Mouse (Mus musculus): ENCODE results near the gene Aox1. TPM values are rescaled to one million over a fixed set of nuclear protein-coding genes. Genes with fewer than 3 reads are reported as not detected.

Aox1 gene
- polyA plus RNA-seq, 1 experiment from 2014 or later = 0.15 TPM

- DNase-seq (ENCODE audit: low spot score) = no peak
- H3K4me3 ChIP-seq (ENCODE audit: low read depth, low read length) = no peak overlapping the region
- WGBS = 75% methylated on average over 4 of the region's 4 CpGs
- no peaks in the 10 kb centered on the region for H3K36me3 ChIP-seq (ENCODE audit: control insufficient read depth, insufficient read depth, low read length)
- H3K27ac ChIP-seq (replicated peaks) = no peak overlapping the region
- ATAC-seq (ENCODE audit: low FRiP score, low TSS enrichment) = no peak
- no peak overlapping the region for H3K4me2 ChIP-seq (replicated peaks; ENCODE audit: low read depth)
- H3K9me3 ChIP-seq (ENCODE audit: control insufficient read depth, low read length) = no peaks in the 10 kb centered on the region
- H3K9ac ChIP-seq (ENCODE audit: low read length) = no peak overlapping the region
- H3K4me1 ChIP-seq (replicated peaks; ENCODE audit: control insufficient read depth, insufficient read depth) = no peaks in the 10 kb centered on the region
- H3K27me3 ChIP-seq (ENCODE audit: control insufficient read depth, insufficient read depth, low read length) = no peaks in the 10 kb centered on the region
- no peak for TF ChIP-seq EP300 (optimal IDR thresholded peaks at IDR 0.05)
- TF ChIP-seq CTCF (IDR thresholded peaks at IDR 0.05; ENCODE audit: low read depth) = no peak
These were observed 60.5 kb downstream of the Aox1 start for GRCm38 (mm10) chr1:58090191-58090590.

- no peaks in the 10 kb centered on the region for H3K27me3 ChIP-seq (ENCODE audit: control insufficient read depth, insufficient read depth, low read length)
- ATAC-seq (ENCODE audit: low FRiP score, low TSS enrichment) = no peak
These were observed 61.5 kb downstream of the Aox1 start for GRCm38 (mm10) chr1:58091213-58091612.

GRCm38 (mm10) chr1:58091992-58092560 is 62.3 kb downstream of the Aox1 start:
- H3K4me2 ChIP-seq (replicated peaks; ENCODE audit: low read depth) = no peak overlapping the region

More at GRCm38 (mm10) chr1:58091213-58091612, 61.5 kb downstream of the Aox1 start:
- Histone ChIP-seq H3K27ac (replicated peaks) (no peak overlapping the region), H3K36me3 (ENCODE audit: control insufficient read depth, insufficient read depth, low read length) (no peaks in the 10 kb centered on the region), H3K9ac (ENCODE audit: low read length) (no peak overlapping the region), H3K9me3 (ENCODE audit: control insufficient read depth, low read length) (no peaks in the 10 kb centered on the region), H3K4me2 (replicated peaks; ENCODE audit: low read depth) (no peak overlapping the region), H3K4me3 (ENCODE audit: low read depth, low read length) (no peak overlapping the region), H3K4me1 (replicated peaks; ENCODE audit: control insufficient read depth, insufficient read depth) (no peaks in the 10 kb centered on the region)
- TF ChIP-seq CTCF (IDR thresholded peaks at IDR 0.05; ENCODE audit: low read depth) (no peak), EP300 (optimal IDR thresholded peaks at IDR 0.05) (no peak)
- WGBS = 71% methylated on average over 3 of the region's 3 CpGs
- DNase-seq (ENCODE audit: low spot score) = no peak

GRCm38 (mm10) chr1:58097338-58097737 is 67.6 kb downstream of the Aox1 start:
- Histone ChIP-seq H3K4me3 (ENCODE audit: low read depth, low read length) (no peak overlapping the region), H3K9ac (ENCODE audit: low read length) (no peak overlapping the region), H3K4me1 (replicated peaks; ENCODE audit: control insufficient read depth, insufficient read depth) (no peaks in the 10 kb centered on the region), H3K4me2 (replicated peaks; ENCODE audit: low read depth) (no peak overlapping the region), H3K27ac (replicated peaks) (no peak overlapping the region), H3K9me3 (ENCODE audit: control insufficient read depth, low read length) (no peaks in the 10 kb centered on the region), H3K27me3 (ENCODE audit: control insufficient read depth, insufficient read depth, low read length) (no peaks in the 10 kb centered on the region), H3K36me3 (ENCODE audit: control insufficient read depth, insufficient read depth, low read length) (no peaks in the 10 kb centered on the region)
- 82% methylated on average over 6 of the region's 6 CpGs for WGBS
- TF ChIP-seq CTCF (IDR thresholded peaks at IDR 0.05; ENCODE audit: low read depth) (no peak), EP300 (optimal IDR thresholded peaks at IDR 0.05) (no peak)
- DNase-seq (ENCODE audit: low spot score) (no peak), ATAC-seq (ENCODE audit: low FRiP score, low TSS enrichment) (no peak)

More at GRCm38 (mm10) chr1:58091992-58092560, 62.3 kb downstream of the Aox1 start:
- Histone ChIP-seq H3K9ac (ENCODE audit: low read length) (no peak overlapping the region), H3K36me3 (ENCODE audit: control insufficient read depth, insufficient read depth, low read length) (no peaks in the 10 kb centered on the region), H3K27me3 (ENCODE audit: control insufficient read depth, insufficient read depth, low read length) (no peaks in the 10 kb centered on the region), H3K4me1 (replicated peaks; ENCODE audit: control insufficient read depth, insufficient read depth) (no peaks in the 10 kb centered on the region), H3K27ac (replicated peaks) (no peak overlapping the region), H3K9me3 (ENCODE audit: control insufficient read depth, low read length) (no peaks in the 10 kb centered on the region), H3K4me3 (ENCODE audit: low read depth, low read length) (no peak overlapping the region)
- ATAC-seq (ENCODE audit: low FRiP score, low TSS enrichment) (no peak), DNase-seq (ENCODE audit: low spot score) (no peak)
- TF ChIP-seq CTCF (IDR thresholded peaks at IDR 0.05; ENCODE audit: low read depth) = no peak
- TF ChIP-seq EP300 (optimal IDR thresholded peaks at IDR 0.05) = no peak
- 70% methylated on average over 2 of the region's 2 CpGs for WGBS

GRCm38 (mm10) chr1:58099119-58099518 is 69.4 kb downstream of the Aox1 start:
- no peaks in the 10 kb centered on the region for H3K27me3 ChIP-seq (ENCODE audit: control insufficient read depth, insufficient read depth, low read length)
- no peak overlapping the region for H3K27ac ChIP-seq (replicated peaks)
- DNase-seq (ENCODE audit: low spot score) = no peak
- no peak overlapping the region for H3K4me2 ChIP-seq (replicated peaks; ENCODE audit: low read depth)
- TF ChIP-seq CTCF (IDR thresholded peaks at IDR 0.05; ENCODE audit: low read depth) = no peak
- no peak for TF ChIP-seq EP300 (optimal IDR thresholded peaks at IDR 0.05)
- no peaks in the 10 kb centered on the region for H3K4me1 ChIP-seq (replicated peaks; ENCODE audit: control insufficient read depth, insufficient read depth)
- H3K36me3 ChIP-seq (ENCODE audit: control insufficient read depth, insufficient read depth, low read length) = no peaks in the 10 kb centered on the region
- no peak for ATAC-seq (ENCODE audit: low FRiP score, low TSS enrichment)
- no peaks in the 10 kb centered on the region for H3K9me3 ChIP-seq (ENCODE audit: control insufficient read depth, low read length)
- no peak overlapping the region for H3K4me3 ChIP-seq (ENCODE audit: low read depth, low read length)
- no peak overlapping the region for H3K9ac ChIP-seq (ENCODE audit: low read length)

- no peak for DNase-seq (ENCODE audit: low spot score)
- no peak for ATAC-seq (ENCODE audit: low FRiP score, low TSS enrichment)
- no peaks in the 10 kb centered on the region for H3K36me3 ChIP-seq (ENCODE audit: control insufficient read depth, insufficient read depth, low read length)
- no peak overlapping the region for H3K9ac ChIP-seq (ENCODE audit: low read length)
- no peak overlapping the region for H3K27ac ChIP-seq (replicated peaks)
- no peaks in the 10 kb centered on the region for H3K4me1 ChIP-seq (replicated peaks; ENCODE audit: control insufficient read depth, insufficient read depth)
- TF ChIP-seq CTCF (IDR thresholded peaks at IDR 0.05; ENCODE audit: low read depth) (no peak), EP300 (optimal IDR thresholded peaks at IDR 0.05) (no peak)
- WGBS = 57% methylated on average over 2 of the region's 2 CpGs
- no peak overlapping the region for H3K4me2 ChIP-seq (replicated peaks; ENCODE audit: low read depth)
- H3K9me3 ChIP-seq (ENCODE audit: control insufficient read depth, low read length) = no peaks in the 10 kb centered on the region
- no peaks in the 10 kb centered on the region for H3K27me3 ChIP-seq (ENCODE audit: control insufficient read depth, insufficient read depth, low read length)
- H3K4me3 ChIP-seq (ENCODE audit: low read depth, low read length) = no peak overlapping the region
These were observed 71.9 kb downstream of the Aox1 start for GRCm38 (mm10) chr1:58101531-58102146.

Measured in stomach, postnatal 0 days (tissue).